Mouse (Mus musculus): ENCODE results near the gene Mmp14. TPM values are rescaled to one million over a fixed set of nuclear protein-coding genes. Genes with fewer than 3 reads are reported as not detected.
A peak's percentile ranks its signal among the peaks of the same experiment; 100 is the strongest.

Mmp14 gene
- total and polyA plus RNA-seq, 3 experiments = 28.6 to 108 (median 60.4) TPM

- Histone ChIP-seq H3K4me3 (ENCODE audit: low read depth, low read length) (no peak overlapping the region), H3K4me1 (ENCODE audit: insufficient read depth, low read depth, low read length) (peaks cover 79% of the 10 kb centered on the region), H3K27me3 (ENCODE audit: insufficient read depth, low read length) (peaks cover 3% of the 10 kb centered on the region; the same call in 1 of the 2 replicates), H3K36me3 (replicated peaks) (peaks cover 62% of the 10 kb centered on the region), H3K9me3 (replicated peaks) (no peaks in the 10 kb centered on the region)
- DNase-seq (ENCODE audit: low spot score) = no peak
- ATAC-seq (ENCODE audit: extremely low read depth, insufficient number of reproducible peaks, low FRiP score, poor library complexity, severe bottlenecking) = no peak
- no peak for TF ChIP-seq CTCF (IDR thresholded peaks at IDR 0.05; ENCODE audit: low read depth, low read length)
- TF ChIP-seq POLR2AphosphoS5 (IDR thresholded peaks at IDR 0.05; ENCODE audit: insufficient replicate concordance, low read depth, low read length) = no peak
- no peak for TF ChIP-seq TAL1 (conservative IDR thresholded peaks at IDR 0.05; ENCODE audit: low read depth, low read length)
- no peak for TF ChIP-seq GATA1 (IDR thresholded peaks at IDR 0.05; ENCODE audit: borderline replicate concordance, low read length)
- TF ChIP-seq GATA2 (IDR thresholded peaks at IDR 0.05; ENCODE audit: borderline replicate concordance, low read depth, low read length) = no peak
Observed at GRCm38 (mm10) chr14:54443712-54444618, 12.6 kb downstream of the Mmp14 start.

- peaks cover 47% of the 10 kb centered on the region for H3K36me3 ChIP-seq (replicated peaks)
- H3K4me3 ChIP-seq (ENCODE audit: low read depth, low read length) = peak overlapping the region; percentile 25; the same call in 1 of the 2 replicates
- no peak for TF ChIP-seq GATA2 (IDR thresholded peaks at IDR 0.05; ENCODE audit: borderline replicate concordance, low read depth, low read length)
- H3K9me3 ChIP-seq (replicated peaks) = no peaks in the 10 kb centered on the region
- H3K4me1 ChIP-seq (ENCODE audit: insufficient read depth, low read depth, low read length) = peaks cover 74% of the 10 kb centered on the region
- peaks cover under 1% of the 10 kb centered on the region; the same call in 1 of the 2 replicates for H3K27me3 ChIP-seq (ENCODE audit: insufficient read depth, low read length)
- DNase-seq (ENCODE audit: low spot score) (no peak), ATAC-seq (ENCODE audit: extremely low read depth, insufficient number of reproducible peaks, low FRiP score, poor library complexity, severe bottlenecking) (no peak)
Observed at GRCm38 (mm10) chr14:54445476-54445875, 14.1 kb downstream of the Mmp14 start.

GRCm38 (mm10) chr14:54453566-54453965 lies 22.2 kb downstream of the Mmp14 start:
- peaks cover 17% of the 10 kb centered on the region for H3K4me1 ChIP-seq (ENCODE audit: insufficient read depth, low read depth, low read length)
- H3K27me3 ChIP-seq (ENCODE audit: insufficient read depth, low read length) = peaks cover 13% of the 10 kb centered on the region
- no peaks in the 10 kb centered on the region for H3K36me3 ChIP-seq (replicated peaks)
- H3K4me3 ChIP-seq (ENCODE audit: low read depth, low read length) = no peak overlapping the region
- no peak for ATAC-seq (ENCODE audit: extremely low read depth, insufficient number of reproducible peaks, low FRiP score, poor library complexity, severe bottlenecking)
- no peak for TF ChIP-seq TAL1 (conservative IDR thresholded peaks at IDR 0.05; ENCODE audit: low read depth, low read length)
- TF ChIP-seq GATA2 (IDR thresholded peaks at IDR 0.05; ENCODE audit: borderline replicate concordance, low read depth, low read length) = no peak
- TF ChIP-seq POLR2AphosphoS5 (IDR thresholded peaks at IDR 0.05; ENCODE audit: insufficient replicate concordance, low read depth, low read length) = no peak
- TF ChIP-seq GATA1 (IDR thresholded peaks at IDR 0.05; ENCODE audit: borderline replicate concordance, low read length) = no peak
- no peak for DNase-seq (ENCODE audit: low spot score)
- H3K9me3 ChIP-seq (replicated peaks) = peaks cover 2% of the 10 kb centered on the region; the same call in 1 of the 2 replicates

- no peak overlapping the region for H3K4me3 ChIP-seq (ENCODE audit: low read depth, low read length)
- DNase-seq (ENCODE audit: low spot score) (no peak), ATAC-seq (ENCODE audit: extremely low read depth, insufficient number of reproducible peaks, low FRiP score, poor library complexity, severe bottlenecking) (no peak)
- TF ChIP-seq TAL1 (conservative IDR thresholded peaks at IDR 0.05; ENCODE audit: low read depth, low read length) (no peak), POLR2AphosphoS5 (IDR thresholded peaks at IDR 0.05; ENCODE audit: insufficient replicate concordance, low read depth, low read length) (no peak), CTCF (IDR thresholded peaks at IDR 0.05; ENCODE audit: low read depth, low read length) (no peak), GATA2 (IDR thresholded peaks at IDR 0.05; ENCODE audit: borderline replicate concordance, low read depth, low read length) (no peak), GATA1 (IDR thresholded peaks at IDR 0.05; ENCODE audit: borderline replicate concordance, low read length) (no peak)
- H3K27me3 ChIP-seq (ENCODE audit: insufficient read depth, low read length) = peaks cover 13% of the 10 kb centered on the region
- H3K36me3 ChIP-seq (replicated peaks) = no peaks in the 10 kb centered on the region
- peaks cover 2% of the 10 kb centered on the region; the same call in 1 of the 2 replicates for H3K9me3 ChIP-seq (replicated peaks)
- H3K4me1 ChIP-seq (ENCODE audit: insufficient read depth, low read depth, low read length) = peaks cover 9% of the 10 kb centered on the region; the same call in 1 of the 2 replicates
Observed at GRCm38 (mm10) chr14:54454669-54455528, 23.5 kb downstream of the Mmp14 start.

GRCm38 (mm10) chr14:54457907-54458569 lies 26.6 kb downstream of the Mmp14 start:
- Histone ChIP-seq H3K36me3 (replicated peaks) (no peaks in the 10 kb centered on the region), H3K4me1 (ENCODE audit: insufficient read depth, low read depth, low read length) (peaks cover 20% of the 10 kb centered on the region), H3K4me3 (ENCODE audit: low read depth, low read length) (no peak overlapping the region), H3K9me3 (replicated peaks) (peaks cover 2% of the 10 kb centered on the region; the same call in 1 of the 2 replicates), H3K27me3 (ENCODE audit: insufficient read depth, low read length) (peaks cover 13% of the 10 kb centered on the region)
- DNase-seq (ENCODE audit: low spot score) = no peak
- ATAC-seq (ENCODE audit: extremely low read depth, insufficient number of reproducible peaks, low FRiP score, poor library complexity, severe bottlenecking) = no peak
- TF ChIP-seq CTCF (IDR thresholded peaks at IDR 0.05; ENCODE audit: low read depth, low read length) (no peak), POLR2AphosphoS5 (IDR thresholded peaks at IDR 0.05; ENCODE audit: insufficient replicate concordance, low read depth, low read length) (no peak), TAL1 (conservative IDR thresholded peaks at IDR 0.05; ENCODE audit: low read depth, low read length) (no peak), GATA2 (IDR thresholded peaks at IDR 0.05; ENCODE audit: borderline replicate concordance, low read depth, low read length) (no peak), GATA1 (IDR thresholded peaks at IDR 0.05; ENCODE audit: borderline replicate concordance, low read length) (no peak)
